Mouse (Mus musculus): ENCODE measurements around the gene Ran.

Ran gene

DNA sequence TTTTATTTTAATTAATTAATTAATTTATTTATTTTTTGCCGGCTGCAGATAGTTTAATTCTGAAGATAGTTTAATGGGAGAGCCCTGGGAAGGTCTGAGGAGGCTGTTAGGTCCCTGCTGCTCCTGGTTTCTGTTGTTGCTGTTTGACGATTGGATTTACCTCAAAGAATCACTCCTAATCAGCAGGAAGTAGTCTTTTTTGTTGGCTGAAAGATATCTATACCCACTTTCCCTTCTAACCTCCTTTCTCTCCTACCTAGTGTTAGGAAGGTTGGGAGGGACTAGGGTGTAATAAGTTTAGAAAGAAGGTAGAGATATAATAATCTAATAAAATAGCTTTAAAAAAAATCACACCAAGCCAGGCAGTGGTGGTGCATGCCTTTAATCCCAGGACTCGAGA, 4.8 kb upstream of the Ran start:
- DNase-seq (ENCODE audit: low read depth, low spot score), result no peak

DNA sequence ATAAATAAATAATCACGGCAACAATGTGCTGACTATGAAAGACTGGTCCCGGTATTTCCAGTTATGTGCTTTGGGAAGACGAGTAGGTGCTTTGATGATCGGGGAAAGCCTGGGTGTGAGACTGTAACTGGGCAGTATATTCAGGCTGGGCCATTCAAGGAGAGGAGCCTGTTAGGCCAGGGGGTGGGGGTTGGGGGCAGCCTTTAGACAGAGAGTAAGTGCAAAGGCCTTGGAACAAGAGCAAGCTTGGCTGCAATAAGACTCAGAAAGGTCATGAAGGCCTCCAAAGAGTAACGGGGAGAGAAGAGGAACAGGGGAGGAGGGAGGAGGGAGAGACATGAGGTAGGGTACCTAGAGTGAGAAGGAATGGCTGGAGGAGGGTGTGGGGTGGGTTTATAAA, 4.3 kb upstream of the Ran start:
- no peak for DNase-seq (ENCODE audit: low read depth, low spot score)

DNA sequence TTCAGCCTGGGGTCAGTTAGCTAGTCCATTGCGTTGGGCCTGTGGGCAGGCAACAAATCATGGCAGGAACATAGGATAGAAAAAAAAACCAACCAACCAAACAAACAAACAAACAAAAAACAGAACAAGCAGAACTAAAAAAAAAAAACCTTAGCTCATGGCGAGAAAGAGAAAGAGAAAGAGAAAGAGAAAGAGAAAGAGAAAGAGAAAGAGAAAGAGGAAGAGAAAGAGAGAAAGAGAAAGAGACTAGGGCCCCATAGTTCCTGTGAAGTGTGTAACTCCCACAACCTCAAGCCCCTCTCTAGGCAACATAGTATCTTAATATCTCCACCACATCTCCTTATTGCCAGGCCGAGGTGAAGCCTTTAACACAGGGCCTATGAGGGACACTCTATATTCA, 3.5 kb upstream of the Ran start:
- DNase-seq (ENCODE audit: low read depth, low spot score), result peak; percentile 41

DNA sequence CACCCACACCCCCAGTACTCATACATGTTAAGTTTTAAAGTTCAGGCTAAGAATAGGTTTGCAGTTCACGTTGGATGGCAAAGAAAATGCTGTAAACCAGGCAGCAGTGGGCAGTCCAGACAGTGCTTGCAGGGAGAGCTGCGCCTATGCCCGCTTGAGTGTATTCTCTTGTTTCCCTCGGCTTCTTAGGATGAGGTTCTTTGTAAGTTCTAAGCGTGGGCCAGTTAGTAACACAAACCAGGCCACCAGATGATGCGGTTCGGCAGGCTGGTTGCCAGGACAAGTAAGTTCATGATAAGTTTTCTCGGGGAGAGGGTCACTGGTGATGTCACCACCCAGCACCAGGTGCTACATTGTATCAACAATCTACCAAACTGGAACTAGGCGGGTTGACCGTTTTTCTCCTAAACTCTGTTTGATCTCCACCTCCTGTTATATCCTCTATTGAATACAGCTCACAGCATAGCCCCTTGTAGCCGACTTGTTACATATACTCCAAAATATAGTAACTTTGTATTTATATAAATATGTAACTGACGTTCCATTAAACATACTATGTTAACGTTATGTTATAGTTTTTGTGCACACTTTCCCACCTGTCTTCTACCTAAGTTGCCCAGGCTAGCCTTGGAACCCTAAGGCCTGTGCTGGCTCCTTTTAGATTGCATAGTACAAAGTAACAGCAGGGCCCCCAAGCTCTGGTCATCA, 933 bp upstream of the Ran start:
- no peak for DNase-seq (ENCODE audit: low read depth, low spot score)

DNA sequence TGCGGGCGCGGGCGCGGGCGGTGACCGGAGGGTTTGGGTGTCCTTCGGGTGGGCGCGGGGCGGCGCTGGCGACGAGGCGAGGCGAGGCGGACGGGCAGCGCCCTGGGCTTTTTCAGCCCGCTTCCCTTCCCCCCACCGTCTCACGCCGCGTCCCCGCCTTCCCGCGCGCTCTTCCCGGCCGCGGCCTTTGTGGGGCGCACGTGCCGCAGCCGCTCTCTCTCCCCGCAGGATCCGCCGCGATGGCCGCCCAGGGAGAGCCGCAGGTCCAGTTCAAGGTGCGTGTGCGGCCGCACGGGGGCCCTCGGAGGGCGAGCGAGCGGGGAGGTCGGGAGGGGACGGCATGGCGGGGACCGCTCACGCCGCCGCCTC, 415 bp downstream of the Ran start:
- no peak for DNase-seq (ENCODE audit: low read depth, low spot score)

DNA sequence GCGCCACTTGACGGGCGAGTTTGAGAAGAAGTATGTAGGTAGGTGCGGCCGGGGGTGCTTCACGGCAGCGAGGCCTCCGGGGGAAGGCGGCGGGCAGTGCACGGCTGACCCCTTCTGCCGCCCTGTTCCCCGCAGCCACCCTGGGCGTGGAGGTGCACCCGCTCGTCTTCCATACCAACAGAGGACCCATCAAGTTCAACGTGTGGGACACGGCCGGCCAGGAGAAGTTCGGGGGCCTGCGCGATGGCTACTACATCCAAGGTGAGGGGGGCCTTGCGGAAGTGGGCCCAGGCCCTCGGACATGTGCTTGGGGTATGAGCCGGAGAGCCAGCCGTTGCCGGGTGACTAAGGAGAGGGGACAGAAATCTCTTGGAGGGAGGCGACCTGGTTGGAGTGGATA, 862 bp downstream of the Ran start:
- DNase-seq (ENCODE audit: low read depth, low spot score), result peak; percentile 24

DNA sequence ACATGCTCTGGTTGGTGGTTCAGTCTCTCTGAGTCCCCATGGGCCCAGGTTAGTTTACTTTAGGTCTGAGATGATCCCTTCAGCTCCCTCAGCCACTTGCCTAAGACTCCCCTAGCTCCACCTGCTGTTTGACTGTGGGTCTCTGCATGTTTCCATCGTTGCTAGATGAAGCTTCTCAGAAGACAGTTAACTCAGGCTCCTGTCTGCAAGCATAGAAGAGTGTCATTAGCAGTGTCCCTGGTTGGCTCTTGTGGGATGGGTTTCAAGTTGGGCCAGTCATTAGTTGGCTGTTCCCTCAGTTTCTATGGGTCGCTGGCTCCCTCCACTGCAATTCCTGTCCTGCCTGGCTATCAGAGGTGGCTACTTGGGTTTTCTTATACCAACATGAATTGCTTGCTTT, 5.2 kb downstream of the Ran start:
- DNase-seq (ENCODE audit: low read depth, low spot score), result no peak

DNA sequence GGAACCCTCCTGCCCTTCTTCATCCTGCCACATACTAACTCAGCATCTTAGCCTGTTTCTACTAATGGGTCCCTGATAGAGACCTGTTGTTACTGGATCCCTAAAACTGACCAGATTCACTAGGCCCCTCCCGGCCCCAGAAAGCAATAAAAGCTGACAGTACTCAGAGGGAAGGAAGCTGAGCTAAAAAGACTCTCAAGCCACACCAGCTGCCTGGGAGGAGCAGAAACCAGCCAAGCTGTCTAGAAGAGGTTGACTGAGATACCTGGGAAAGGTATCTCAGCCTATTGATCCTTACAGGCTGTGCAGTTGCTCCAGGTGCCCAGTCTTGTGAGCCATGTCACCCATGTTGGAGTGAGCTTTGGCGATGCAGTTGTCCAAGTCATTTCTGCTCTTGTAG, 5.9 kb downstream of the Ran start:
- DNase-seq (ENCODE audit: low read depth, low spot score), result no peak

DNA sequence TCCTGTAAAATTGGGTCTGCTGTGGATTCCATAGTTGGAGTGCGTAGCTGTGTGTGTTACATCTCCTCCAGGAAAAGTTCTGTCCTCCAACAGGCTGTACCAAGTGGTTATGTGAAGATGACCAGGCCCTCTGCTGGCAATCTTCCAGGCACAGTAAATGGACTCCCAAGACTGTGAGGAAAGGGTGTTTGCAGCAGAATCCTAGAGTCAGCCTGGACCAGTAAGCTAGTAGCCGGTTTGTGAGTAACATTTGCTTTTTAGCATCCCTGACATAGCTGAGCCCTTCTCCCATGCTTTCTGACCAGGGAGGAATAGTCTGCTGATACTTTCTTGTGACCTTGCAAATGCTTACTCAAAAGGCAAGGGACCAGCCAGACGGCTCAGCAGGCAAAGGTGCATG, 6.3 kb downstream of the Ran start:
- no peak for DNase-seq (ENCODE audit: low read depth, low spot score)

DNA sequence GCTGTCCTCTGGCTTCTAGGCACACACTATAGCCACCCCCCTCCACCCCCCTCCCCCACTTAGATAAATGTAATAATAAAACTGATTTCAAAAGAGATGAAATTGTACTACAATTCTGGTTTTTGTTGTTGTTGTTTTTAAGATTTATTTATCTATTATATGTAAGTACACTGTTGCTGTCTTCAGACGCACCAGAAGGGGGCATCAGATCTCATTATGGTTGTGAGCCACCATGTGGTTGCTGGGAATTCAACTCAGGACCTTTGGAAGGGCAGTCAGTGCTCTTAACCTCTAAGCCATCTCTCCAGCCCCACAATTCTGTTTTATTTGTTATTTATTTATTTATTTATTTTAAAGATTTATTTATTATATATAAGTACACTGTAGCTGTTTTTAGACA, 6.8 kb downstream of the Ran start:
- no peak for DNase-seq (ENCODE audit: low read depth, low spot score)

DNA sequence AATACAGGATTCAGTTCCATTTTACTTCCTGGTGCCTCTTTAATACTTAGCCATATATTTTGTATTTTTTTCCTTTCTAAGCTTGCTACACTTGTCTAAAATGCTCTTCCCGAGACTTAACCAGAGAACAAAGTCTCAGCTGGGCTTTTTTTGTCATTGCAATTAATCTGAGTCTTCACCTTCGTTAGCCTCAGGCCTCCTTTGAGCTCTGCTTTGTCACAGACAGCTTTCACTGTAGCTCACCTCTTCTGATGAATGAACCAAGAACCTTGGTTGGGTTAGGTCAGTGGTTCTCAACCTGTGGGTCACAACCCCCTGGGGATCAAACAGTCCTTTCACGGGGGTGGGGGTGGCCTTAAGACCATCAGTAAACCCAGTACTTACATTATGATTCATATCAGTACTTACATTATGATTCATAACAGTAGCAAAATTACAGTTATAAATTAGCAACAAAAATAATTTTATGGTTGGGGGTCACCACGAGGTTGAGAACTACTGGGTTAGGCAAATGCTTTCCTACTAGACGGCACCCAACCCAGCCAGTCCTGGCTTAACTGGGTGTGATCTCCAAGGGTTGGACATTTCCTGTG, 9.4 kb downstream of the Ran start:
- no peak for DNase-seq (ENCODE audit: low read depth, low spot score)

DNA sequence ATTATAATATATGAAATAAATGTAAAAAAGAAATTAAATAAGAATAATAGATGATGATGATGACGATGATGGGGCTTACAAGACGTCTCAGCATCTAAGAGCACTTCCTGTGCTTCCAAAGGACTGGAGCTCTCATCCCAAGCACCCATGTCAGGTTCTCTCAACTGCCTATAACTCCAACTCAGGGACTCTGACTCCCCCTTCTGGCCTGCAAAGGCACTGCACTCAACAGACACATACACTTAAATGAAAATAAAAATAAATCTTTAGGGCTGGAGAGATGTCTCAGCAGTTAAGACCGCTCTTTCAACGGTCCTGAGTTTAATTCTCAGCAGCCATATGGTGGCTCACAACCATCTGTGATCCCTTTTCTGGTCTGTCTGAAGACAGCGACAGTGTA, 16.8 kb downstream of the Ran start:
- no peak for DNase-seq (ENCODE audit: low read depth, low spot score)

DNA sequence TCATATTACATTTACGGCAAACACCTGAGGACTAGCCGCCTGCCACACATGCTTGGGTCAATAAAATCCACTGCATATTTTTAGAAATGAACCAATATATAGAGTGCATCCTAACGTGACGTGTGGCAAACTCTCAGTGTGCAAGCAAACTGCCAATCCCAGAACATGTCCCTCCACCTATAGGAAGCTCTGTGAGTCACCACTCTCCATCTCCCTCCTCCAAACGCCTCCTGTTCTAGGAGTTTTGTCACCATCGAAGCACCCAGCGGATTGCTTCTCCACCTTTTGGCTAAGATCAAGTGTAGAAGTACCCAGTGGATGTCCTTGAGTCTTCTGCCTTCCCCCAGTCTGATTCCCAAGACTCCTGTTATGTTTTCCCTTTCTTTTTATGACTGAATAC, 17.9 kb downstream of the Ran start:
- no peak for DNase-seq (ENCODE audit: low read depth, low spot score)

DNA sequence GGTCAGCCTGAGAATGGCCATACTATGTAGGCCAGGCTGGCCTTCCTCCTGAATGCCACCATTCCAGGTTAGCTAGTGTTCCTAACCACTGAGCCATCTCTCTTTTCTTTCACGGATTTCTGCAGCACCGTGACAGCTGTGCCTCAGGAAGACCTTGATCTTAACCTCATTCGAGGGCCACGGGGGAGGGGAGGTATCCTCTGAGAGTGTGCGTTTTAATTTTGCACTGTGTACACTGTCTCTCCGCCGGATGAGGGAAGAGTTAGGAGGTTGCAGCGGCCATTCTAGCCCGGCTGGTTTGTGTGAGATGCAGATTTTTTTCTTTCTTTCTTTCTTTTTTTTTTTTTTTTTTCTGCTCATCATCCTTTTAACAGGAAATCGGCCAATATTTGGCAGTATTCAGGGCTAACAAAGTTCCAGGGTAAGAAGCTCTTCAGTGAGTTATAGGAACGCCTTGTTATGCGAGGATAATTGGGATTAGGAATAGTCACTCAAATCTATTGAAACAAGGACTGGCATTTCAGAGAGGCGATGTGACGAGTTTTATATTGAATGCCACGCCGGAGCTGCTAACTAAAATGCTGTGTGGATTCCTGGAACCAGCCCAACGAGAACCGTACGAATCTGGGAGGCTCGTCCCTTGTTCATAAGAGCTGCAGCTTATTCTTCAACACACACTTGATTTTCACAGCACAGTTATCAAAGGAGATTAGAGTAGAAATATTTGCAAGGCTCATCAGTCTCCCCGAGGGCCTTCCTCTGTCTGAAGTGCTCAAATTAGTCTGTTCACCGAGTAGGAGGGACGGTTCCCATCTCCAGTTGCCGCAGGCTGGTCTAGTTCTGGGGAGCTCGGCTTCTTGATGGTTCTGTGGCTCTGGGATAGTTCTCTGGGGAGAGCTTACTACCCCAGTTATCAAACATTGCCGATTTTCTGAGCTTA, 26.0 kb downstream of the Ran start:
- no peak for DNase-seq (ENCODE audit: low read depth, low spot score)

DNA sequence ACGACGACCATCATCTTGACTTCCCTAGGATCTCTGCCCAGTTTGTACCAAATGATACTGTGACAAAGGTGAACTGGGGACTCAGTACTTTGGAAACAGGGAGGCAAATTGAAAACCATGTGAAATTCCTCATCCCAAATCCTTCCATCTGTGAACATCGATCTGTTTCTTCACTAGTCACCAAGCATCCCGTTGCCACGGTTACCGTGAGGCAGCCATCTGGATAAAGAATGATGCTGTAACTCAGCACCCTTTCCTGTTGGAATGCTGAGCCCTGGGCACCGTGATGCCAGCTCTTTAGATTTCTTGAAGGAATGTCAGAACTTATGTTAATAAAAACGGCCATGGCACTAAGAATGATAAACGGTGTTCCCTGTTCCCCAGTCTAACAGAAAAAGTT, 29.5 kb downstream of the Ran start:
- DNase-seq (ENCODE audit: low read depth, low spot score), result no peak

DNA sequence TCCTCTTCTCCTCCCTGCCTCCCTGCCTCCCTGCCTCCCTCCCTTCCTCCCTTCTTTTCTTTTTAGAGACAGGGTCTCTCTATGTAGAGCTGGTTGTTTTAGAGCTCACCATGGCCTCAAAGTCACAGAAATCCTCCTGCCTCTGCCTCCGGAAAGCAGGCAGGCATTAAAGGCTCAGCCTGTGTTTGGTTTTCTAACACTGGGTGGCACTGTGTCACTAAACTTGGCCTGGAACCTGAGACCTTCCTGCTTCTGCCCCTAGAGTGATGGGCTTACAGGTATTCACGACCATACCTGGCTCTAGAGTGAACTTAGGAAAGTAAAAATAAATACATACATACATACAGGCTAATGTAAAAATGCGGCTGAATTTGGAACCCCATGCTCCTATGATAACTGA, 32.0 kb downstream of the Ran start:
- no peak for DNase-seq (ENCODE audit: low read depth, low spot score)

DNA sequence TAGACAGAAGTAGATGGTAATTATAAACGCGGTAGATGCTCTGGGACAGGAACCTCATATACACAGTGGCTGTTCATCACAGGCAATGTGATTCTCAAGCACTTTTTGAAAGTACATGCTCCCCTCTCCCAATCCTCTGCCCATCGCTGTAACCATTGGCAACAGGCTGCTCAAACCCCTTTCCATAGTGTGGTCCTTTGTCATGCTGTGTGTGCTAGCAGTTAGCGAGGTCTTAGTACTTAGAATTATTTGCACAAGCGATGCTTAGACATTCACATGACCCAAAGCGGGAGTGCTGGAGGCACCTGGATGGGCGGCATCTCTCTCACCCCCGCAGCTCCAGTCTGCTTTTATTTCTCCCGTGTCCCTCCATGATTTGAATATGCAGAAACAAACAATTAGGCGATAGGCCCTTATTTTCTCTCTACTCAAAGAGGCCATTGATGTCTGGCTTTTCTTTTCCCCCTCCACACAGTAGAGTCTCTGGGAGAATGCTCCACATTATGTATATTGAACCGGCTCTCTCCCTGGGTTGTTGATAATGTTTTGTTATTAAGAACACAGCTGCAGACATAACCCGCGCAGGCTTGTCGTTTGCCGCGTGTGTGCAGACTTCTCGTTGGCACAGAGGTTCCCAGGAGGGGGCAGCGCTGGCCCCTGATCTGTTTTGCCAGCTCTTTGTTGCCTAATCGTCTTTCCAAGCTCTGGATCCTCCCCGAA, 32.9 kb downstream of the Ran start:
- DNase-seq (ENCODE audit: low read depth, low spot score), result no peak

DNA sequence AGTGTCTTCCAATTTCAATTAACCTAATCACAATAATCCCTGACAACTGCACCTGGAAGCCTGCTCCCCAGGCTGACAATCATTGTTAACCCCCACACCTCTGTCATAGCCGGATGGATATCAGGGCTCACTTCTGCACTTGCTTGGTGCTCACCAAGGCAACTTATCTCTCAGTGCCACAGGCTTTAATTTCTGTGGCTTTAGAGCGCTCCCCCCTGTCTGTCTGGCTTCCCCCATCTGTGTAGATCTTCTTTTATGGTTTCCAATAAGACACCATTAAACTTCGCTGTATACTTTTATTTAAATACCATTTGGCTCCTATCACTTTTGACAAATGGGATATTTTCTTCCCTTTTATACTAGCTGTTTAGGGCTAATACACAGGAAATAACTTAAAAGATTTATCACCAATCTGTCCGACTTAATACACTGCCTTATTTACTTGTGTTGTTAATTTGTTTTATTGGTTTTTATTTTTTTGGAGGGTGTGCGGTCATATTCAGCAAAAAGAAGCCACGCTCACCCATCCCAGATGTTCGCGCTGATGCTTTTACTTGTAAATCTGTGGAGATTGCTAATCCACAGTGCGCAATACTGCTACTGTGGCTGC, 34.9 kb downstream of the Ran start:
- DNase-seq (ENCODE audit: low read depth, low spot score), result no peak

DNA sequence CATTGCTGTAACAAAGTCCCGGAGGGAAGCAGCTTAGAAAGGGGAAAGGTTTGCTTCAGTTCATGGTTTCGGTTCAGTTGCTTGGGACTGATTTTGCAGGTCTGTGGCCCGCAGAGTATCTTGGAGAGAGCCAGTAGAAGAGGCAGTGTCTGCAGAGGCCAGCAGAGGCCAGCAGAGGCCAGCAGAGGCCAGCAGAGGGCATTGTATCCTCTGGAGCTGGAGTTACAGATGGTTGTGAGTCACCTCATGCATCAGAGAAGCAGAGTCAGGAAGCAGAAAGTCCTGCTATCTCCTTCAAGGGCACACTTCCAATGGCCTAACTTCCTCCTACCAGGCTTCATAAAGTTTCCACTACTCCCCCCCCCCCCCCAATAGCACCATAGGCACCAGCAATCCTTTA, 39.2 kb downstream of the Ran start:
- DNase-seq (ENCODE audit: low read depth, low spot score), result no peak

DNA sequence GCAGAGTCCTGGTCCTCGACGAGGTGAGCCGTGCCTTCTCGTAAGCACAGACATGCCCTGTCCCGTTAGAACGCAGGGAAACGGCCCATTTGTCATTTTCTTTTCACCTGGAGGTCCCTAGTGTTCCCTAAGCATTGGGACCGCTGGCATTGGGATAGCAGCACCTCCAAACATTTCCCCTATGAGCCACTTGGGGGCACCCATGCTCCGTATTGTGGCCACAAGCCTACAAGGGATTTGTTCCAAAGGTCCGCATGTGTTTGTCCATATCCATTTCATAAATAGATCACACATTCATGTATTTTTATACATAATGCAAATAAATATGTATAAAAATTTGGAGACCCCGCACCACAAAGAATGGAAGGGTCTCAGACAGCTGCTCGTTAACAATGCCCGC, 41.7 kb downstream of the Ran start:
- DNase-seq (ENCODE audit: low read depth, low spot score), result no peak

DNA sequence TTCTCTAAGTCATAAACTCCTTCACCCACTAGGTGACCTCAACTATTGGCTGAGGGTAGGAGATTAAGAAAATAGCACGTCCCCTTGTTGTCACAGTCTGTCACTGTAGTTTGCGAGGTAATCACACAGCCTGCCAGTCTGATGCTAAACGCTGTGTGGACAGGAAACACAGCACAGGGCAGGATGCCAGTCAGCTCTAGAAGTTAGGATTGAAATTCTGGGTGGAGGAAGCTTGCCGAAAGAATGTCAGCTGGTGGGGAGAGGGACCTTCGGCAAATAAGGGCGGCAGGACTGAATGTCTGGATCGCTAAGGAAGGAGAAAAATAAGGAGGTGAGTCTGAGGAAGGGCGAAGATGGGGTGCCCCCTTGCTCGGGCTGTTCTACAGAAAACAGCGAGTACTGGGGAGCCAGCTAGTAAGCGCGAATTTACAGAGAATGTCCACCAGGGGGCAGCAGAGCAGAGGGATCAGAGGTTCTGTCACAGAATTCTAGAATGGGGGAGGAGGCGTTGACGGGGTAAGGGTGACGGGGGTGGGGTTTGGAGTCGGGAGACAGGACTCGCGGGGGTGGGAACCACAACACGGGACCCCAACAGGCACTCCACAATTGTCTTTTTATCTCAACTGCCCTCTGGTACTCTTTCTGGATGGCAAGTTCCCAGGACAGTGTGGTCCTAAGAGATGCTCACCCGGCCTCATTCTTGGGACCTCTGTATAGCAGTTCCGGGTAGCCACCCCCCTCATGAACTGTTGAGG, 43.3 kb downstream of the Ran start:
- DNase-seq (ENCODE audit: low read depth, low spot score), result peak; percentile 55

All from CD4-positive helper T cell, adult 2 months (primary cell).